Mouse (Mus musculus): ENCODE measurements around the gene Rabl3. TPM values are rescaled to one million over a fixed set of nuclear protein-coding genes. Genes with fewer than 3 reads are reported as not detected.

Rabl3 gene
- 35.5 and 36.2 TPM in 2 replicates for polyA plus RNA-seq (2016; fragmentation: Nextera tagmentation; extraction: Ambion mirVana)

DNA sequence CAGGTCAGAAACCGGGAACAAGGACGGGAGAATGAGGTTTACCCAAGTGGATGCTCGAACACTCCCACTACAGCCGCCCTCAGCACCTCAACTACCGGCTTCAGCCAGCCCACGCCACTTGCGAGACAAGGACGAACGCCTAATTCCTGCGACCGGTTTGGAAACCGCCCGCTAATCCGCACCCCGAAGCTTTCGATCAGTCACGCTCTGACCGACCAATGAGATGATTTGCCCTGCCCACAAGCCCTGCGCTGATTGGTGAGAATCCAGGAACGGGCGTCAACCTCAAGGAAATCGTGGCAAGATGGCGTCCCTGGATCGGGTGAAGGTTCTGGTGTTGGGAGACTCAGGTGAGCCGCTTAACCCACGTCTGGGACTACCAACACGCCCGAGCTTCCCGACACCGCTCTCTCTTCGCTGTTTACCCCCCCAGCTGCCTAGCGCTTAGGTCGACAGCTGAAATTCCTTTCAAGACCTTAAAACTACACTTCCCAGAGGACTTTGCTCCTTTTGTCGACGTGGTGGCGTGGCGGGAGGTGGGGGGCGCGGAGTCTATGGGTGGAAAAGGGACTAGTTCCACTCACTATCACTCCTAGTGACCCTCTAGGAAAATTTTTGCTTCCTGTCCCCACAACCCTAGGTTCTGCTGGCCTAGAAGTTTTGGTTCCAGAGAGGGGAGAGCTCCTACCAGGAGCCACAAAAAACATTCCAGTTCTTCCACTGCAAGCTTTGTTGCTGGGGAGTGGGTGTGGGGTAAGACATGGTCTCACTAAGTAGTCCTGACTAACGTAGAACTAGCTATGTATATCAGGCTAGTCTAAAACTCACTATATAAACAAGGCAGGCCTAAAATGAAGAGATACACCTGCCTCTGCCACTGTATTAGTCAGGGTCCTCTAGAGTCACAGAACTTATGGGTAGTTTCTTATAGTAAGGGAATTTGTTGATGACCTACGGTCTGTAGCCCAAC lies at the start of gene Rabl3, which contains the start of gene Gtf2e1:
Gene Rabl3 (plus strand): TSS at position 275 of the 970 bp plus-strand sequence.
Gene Gtf2e1 (minus strand): TSS at position 179 of the 970 bp plus-strand sequence.
- WGBS, result 1% methylated on average over 41 of the region's 41 CpGs
- Histone ChIP-seq H3K36me3 (peaks cover 12% of the 10 kb centered on the region), H3K9me3 (no peaks in the 10 kb centered on the region), H3K4me1 (peaks cover 23% of the 10 kb centered on the region), H3K27ac (replicated peaks) (peak within 1 kb of the TSS; percentile 85), H3K4me2 (replicated peaks) (peak within 1 kb of the TSS; percentile 71), H3K9ac (replicated peaks) (peak within 1 kb of the TSS; percentile 93), H3K4me3 (peak within 1 kb of the TSS; percentile 88), H3K27me3 (no peaks in the 10 kb centered on the region)
- peak; percentile 99 for ATAC-seq (ENCODE audit: low FRiP score, low read depth)

DNA sequence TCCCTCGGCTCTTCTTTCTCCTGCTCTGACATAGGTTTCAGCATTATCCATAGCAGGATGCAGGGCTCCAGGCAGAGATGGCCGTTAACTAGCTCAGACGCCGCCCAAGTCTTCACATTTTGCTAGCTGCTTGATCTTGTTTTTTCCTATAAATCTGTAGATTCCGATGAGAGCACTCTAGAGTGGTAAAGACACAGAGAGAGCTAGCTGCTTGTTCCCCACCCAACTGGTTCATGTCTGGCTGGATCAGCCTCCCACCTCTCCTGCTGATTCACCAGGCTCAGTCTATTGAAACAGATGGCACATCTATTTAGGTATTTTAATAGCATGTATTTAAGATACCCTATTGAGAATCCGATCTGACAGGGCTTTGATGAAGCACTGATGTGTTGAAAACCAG lies 44.7 kb upstream of the Rabl3 start:
- Histone ChIP-seq H3K36me3 (no peaks in the 10 kb centered on the region), H3K4me2 (replicated peaks) (no peak overlapping the region), H3K9ac (replicated peaks) (no peak overlapping the region), H3K27me3 (0 out of 2 replicates have a peak, but pooled peaks cover 2% of the 10 kb centered on the region), H3K27ac (replicated peaks) (no peak overlapping the region), H3K4me3 (no peak overlapping the region), H3K4me1 (peaks cover 2% of the 10 kb centered on the region; the same call in 1 of the 2 replicates), H3K9me3 (no peaks in the 10 kb centered on the region)
- no peak for ATAC-seq (ENCODE audit: low FRiP score, low read depth)
- 85% methylated on average over 6 of the region's 6 CpGs for WGBS

- H3K27me3 ChIP-seq, result 0 out of 2 replicates have a peak, but pooled peaks cover 2% of the 10 kb centered on the region
- H3K9ac ChIP-seq (replicated peaks), result no peak overlapping the region
- H3K36me3 ChIP-seq, result no peaks in the 10 kb centered on the region
- H3K9me3 ChIP-seq, result no peaks in the 10 kb centered on the region
- ATAC-seq (ENCODE audit: low FRiP score, low read depth), result no peak
- H3K4me2 ChIP-seq (replicated peaks), result no peak overlapping the region
- H3K4me3 ChIP-seq, result no peak overlapping the region
- peaks cover 2% of the 10 kb centered on the region; the same call in 1 of the 2 replicates for H3K4me1 ChIP-seq
- whole genome bisulfite sequencing, result 83% methylated on average over 9 of the region's 9 CpGs
- no peak overlapping the region for H3K27ac ChIP-seq (replicated peaks)
Observed at GRCm38 (mm10) chr16:37498581-37498980, 41.1 kb upstream of the Rabl3 start.

DNA sequence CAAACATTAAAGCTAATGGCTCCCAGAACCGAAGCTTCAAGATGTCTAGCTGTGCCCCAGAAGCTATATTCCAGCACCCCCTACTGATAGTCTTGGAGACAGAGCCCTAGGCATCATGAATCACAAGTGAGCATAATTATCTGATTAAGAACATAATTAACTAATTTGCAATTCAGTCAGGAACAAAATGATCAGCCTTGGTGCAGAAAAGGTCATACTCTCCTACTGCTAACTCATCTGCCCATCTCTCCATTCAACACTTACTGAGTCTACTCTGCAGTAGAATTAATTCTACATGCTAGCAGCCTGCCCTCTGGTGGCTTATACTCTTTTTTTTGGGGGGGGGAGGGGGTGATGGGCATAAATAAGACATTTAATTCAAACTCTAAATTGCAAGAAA lies 35.2 kb upstream of the Rabl3 start:
- no peak overlapping the region for H3K4me3 ChIP-seq
- 66% methylated on average over 1 of the region's 1 CpGs for WGBS
- ATAC-seq (ENCODE audit: low FRiP score, low read depth), result no peak

DNA sequence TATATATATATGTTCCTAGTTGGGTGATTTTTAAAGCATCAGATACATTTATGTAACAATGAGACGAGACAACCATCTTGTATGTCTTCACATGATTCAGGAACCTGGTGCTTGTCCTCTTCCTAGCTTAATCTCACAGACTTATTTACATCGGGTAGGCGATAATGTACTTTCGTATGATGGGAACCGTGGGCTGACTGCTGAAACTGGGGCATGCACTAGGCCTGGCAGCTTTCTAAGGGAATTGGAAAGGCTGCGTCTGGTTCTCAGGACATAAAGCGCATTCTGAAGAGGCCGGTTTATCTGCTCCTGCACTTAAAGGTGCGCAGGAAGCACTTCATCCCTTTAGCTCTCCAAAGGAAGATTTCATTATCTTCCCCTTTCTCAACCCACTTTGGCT lies 32.9 kb upstream of the Rabl3 start:
- H3K9me3 ChIP-seq, result no peaks in the 10 kb centered on the region
- no peak overlapping the region for H3K4me2 ChIP-seq (replicated peaks)
- no peaks in the 10 kb centered on the region for H3K27me3 ChIP-seq
- H3K9ac ChIP-seq (replicated peaks), result no peak overlapping the region
- no peak for ATAC-seq (ENCODE audit: low FRiP score, low read depth)
- WGBS, result 91% methylated on average over 9 of the region's 9 CpGs
- H3K36me3 ChIP-seq, result peaks cover 16% of the 10 kb centered on the region
- 0 out of 2 replicates have a peak overlapping the region, but pooled peaks have one; percentile 15 for H3K27ac ChIP-seq (replicated peaks)
- H3K4me1 ChIP-seq, result no peaks in the 10 kb centered on the region
- no peak overlapping the region for H3K4me3 ChIP-seq

More for the DNA sequence above, 35.2 kb upstream of the Rabl3 start:
- Histone ChIP-seq H3K4me1 (no peaks in the 10 kb centered on the region), H3K9me3 (no peaks in the 10 kb centered on the region), H3K27me3 (no peaks in the 10 kb centered on the region), H3K27ac (replicated peaks) (no peak overlapping the region), H3K4me2 (replicated peaks) (no peak overlapping the region), H3K9ac (replicated peaks) (no peak overlapping the region), H3K36me3 (no peaks in the 10 kb centered on the region)

GRCm38 (mm10) chr16:37511489-37511888 lies 28.2 kb upstream of the Rabl3 start:
- Histone ChIP-seq H3K4me1 (no peaks in the 10 kb centered on the region), H3K27me3 (no peaks in the 10 kb centered on the region), H3K27ac (replicated peaks) (no peak overlapping the region), H3K9me3 (no peaks in the 10 kb centered on the region), H3K36me3 (peaks cover 36% of the 10 kb centered on the region), H3K4me2 (replicated peaks) (no peak overlapping the region), H3K9ac (replicated peaks) (no peak overlapping the region), H3K4me3 (no peak overlapping the region)
- WGBS, result 93% methylated on average over 15 of the region's 15 CpGs
- ATAC-seq (ENCODE audit: low FRiP score, low read depth), result no peak

DNA sequence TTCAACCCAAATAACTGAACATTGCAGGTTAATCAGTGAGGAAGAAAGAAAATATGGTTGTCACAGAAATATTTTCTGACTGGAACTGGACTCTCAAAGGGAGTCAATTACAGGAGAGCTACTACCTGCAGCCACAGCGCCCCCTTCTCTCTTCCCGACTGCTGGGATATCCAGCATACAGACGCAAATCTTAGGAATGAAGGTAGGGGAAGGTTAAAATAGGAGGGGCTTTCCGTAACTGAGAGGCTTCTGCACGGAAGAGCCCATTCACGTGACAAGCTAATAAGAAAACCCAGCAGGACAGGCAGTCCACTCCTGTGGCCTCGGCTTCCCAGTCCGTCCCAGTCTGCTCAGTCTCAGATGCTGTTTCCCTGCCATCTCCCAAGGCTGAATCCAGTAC lies 25.0 kb upstream of the Rabl3 start:
- no peak overlapping the region for H3K4me2 ChIP-seq (replicated peaks)
- H3K36me3 ChIP-seq, result peaks cover 45% of the 10 kb centered on the region
- no peak overlapping the region for H3K27ac ChIP-seq (replicated peaks)
- no peaks in the 10 kb centered on the region for H3K27me3 ChIP-seq
- ATAC-seq (ENCODE audit: low FRiP score, low read depth), result no peak
- H3K9ac ChIP-seq (replicated peaks), result no peak overlapping the region
- H3K4me3 ChIP-seq, result no peak overlapping the region
- H3K4me1 ChIP-seq, result no peaks in the 10 kb centered on the region
- 79% methylated on average over 8 of the region's 8 CpGs for WGBS
- no peaks in the 10 kb centered on the region for H3K9me3 ChIP-seq

DNA sequence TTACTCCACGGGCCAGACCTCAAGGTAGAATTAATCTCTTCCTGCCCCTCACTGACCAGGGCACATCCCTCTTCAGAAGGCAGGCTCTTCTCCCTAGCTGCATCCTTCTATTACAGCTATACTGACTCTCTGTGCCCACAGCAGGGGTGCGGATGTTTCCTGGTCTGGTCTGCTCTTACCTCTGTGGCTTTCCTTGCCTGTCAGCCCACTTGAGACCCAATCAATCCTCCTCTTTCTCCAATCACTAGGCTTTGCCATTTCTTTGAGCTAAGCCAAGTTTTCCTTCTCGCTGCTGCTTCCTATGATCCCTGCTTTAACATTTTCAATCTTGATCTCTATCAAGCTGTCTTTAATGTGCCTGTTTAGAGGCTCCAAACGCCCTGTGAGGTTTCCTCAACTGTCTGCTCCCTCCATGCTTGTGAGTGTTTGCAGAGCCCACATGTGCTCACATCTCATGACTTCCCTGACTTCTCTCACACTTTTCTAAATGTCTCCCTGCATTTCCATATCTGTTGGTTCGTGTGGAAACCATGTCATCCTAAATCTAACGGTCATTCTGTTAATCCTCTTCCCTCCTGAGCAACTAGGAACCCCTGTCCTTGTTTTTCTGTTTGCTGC lies 23.2 kb upstream of the Rabl3 start:
- Histone ChIP-seq H3K4me2 (replicated peaks) (no peak overlapping the region), H3K27ac (replicated peaks) (no peak overlapping the region), H3K9ac (replicated peaks) (no peak overlapping the region), H3K27me3 (no peaks in the 10 kb centered on the region), H3K4me1 (no peaks in the 10 kb centered on the region), H3K4me3 (no peak overlapping the region), H3K9me3 (no peaks in the 10 kb centered on the region), H3K36me3 (peaks cover 48% of the 10 kb centered on the region)
- ATAC-seq (ENCODE audit: low FRiP score, low read depth), result no peak
- WGBS, result 85% methylated on average over 6 of the region's 6 CpGs

DNA sequence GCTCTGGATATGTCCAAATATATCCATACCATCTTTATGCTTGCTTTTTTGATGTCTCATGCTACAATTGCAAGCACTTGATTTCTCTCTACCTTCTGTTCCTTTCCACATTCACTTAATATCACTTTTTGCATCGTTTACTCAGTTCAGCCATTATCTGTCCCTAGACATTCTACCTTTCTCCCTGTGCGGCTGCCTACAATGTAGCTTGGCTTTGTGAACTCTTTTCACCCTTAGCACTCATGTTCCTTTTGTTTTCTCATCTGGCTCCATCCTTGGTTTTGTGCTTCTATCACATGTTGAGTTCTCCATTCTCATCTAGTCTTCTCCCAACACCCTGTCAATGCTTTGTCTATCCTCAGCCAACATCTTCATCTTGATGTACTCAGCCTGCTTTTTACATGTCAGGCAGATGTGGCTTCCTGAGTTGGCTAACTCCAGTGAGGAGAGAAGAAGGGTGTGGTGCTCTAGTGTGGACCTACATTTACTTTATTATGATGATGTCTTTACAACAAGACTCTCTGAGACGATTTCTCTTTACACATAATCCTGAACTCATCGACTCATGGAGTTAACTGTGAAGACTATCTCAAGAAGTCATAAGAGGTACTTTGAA lies 22.0 kb upstream of the Rabl3 start:
- no peak for ATAC-seq (ENCODE audit: low FRiP score, low read depth)
- WGBS, result 95% methylated on average over 4 of the region's 4 CpGs
- peaks cover 54% of the 10 kb centered on the region for H3K36me3 ChIP-seq

DNA sequence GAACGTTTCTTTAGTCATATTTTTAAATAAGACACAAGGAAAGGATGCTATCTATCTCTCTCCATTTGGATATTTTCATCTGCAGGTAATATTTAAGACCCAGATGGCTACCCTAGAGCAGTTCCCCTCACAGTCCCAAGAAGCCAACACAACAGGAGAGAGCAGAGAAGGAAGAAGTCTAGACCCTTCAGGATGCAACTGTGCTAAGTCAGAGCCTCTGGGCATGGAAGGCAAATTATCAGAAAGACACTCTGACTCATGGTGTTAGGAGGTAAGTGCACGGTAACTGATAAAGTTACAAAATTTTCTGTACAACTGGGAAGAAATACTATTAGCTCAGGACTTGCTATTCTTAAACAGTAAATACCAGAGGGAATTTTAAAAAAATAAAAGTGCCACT lies 21.0 kb upstream of the Rabl3 start:
- H3K9ac ChIP-seq (replicated peaks), result no peak overlapping the region
- H3K27me3 ChIP-seq, result no peaks in the 10 kb centered on the region
- no peak overlapping the region for H3K4me3 ChIP-seq
- 93% methylated on average over 2 of the region's 2 CpGs for WGBS
- H3K9me3 ChIP-seq, result 0 out of 2 replicates have a peak, but pooled peaks cover 3% of the 10 kb centered on the region
- ATAC-seq (ENCODE audit: low FRiP score, low read depth), result no peak
- H3K27ac ChIP-seq (replicated peaks), result no peak overlapping the region
- H3K4me1 ChIP-seq, result no peaks in the 10 kb centered on the region
- H3K36me3 ChIP-seq, result peaks cover 61% of the 10 kb centered on the region
- H3K4me2 ChIP-seq (replicated peaks), result no peak overlapping the region

More for the DNA sequence above, 22.0 kb upstream of the Rabl3 start:
- H3K27ac ChIP-seq (replicated peaks), result no peak overlapping the region
- no peak overlapping the region for H3K4me2 ChIP-seq (replicated peaks)
- H3K4me3 ChIP-seq, result no peak overlapping the region
- no peak overlapping the region for H3K9ac ChIP-seq (replicated peaks)
- H3K4me1 ChIP-seq, result no peaks in the 10 kb centered on the region
- H3K27me3 ChIP-seq, result no peaks in the 10 kb centered on the region
- H3K9me3 ChIP-seq, result no peaks in the 10 kb centered on the region

DNA sequence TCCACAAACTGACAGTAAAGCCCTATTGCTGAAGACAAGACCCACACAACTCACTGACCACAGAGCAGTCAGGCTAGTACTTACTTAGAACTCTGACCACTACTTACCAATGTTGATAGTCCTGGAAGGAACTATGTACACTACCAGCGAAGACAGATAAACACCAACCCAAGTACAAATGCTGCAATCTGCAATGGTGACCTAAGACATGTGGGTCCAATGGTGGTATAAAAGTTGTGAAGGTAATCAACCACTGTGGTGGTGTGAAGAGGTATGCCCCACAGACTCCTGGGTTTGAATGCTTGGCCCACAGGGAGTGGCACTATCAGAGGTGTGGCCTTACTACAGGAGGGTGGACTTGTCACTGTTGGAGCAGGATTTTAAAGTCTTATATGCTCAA lies 20.0 kb upstream of the Rabl3 start:
- 87% methylated on average over 1 of the region's 1 CpGs for WGBS
- Histone ChIP-seq H3K4me1 (no peaks in the 10 kb centered on the region), H3K9me3 (0 out of 2 replicates have a peak, but pooled peaks cover 4% of the 10 kb centered on the region), H3K9ac (replicated peaks) (no peak overlapping the region), H3K4me2 (replicated peaks) (no peak overlapping the region), H3K27ac (replicated peaks) (no peak overlapping the region), H3K36me3 (peaks cover 67% of the 10 kb centered on the region), H3K4me3 (no peak overlapping the region), H3K27me3 (no peaks in the 10 kb centered on the region)
- no peak for ATAC-seq (ENCODE audit: low FRiP score, low read depth)
